Mouse (Mus musculus) spleen, adult 12 weeks (tissue): ENCODE results near the gene Samm50.
"Not testable (repeated sequence)": the region's sequence is repeated elsewhere in the genome, so short reads cannot be mapped to it uniquely, and the experiment has no call there.

Source experiments
- DNase-seq: peaks from one replicate; pipeline ENCODE4 v3.0.0; 2022; ENCODE audit warnings: low spot score

Gene Samm50

DNA sequence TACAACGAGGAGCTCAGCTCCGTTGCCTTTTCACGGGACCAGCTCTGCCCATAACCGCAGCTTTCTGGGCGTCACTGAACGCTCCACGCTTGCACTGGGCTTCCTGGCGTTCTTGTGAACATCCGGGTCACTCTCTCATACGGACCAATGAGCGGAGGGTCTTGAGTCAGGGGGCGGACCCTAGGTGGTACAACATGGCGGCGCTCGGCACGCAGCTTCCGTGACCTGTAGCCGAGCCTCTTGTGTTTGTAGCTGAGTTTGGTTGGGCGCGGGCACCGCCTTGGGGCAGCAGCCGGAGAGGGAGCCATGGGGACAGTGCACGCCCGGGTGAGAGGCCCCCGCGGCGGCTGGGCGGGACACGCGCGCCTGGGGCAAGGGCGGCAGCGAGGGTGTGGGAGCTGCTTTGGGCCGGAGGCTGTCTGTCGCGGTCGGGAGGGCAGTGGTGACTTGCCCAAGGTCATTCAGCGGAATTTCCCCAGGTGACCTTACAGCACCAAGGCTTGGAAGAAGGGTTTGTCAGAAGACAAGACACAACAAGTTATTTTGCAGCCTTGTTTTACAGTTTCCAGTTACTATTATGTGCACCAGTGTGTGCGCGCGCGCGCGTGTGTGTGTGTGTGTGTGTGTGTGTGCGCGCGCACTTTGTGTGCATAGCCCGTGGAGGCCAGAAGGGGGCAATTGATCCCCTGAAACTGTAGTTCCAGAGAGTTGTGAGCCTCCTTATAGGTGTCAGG lies at the start of gene Samm50:
Gene Samm50 (plus strand): TSS at position 184 of the 734 bp plus-strand sequence.
- peak; percentile 86 for DNase-seq

DNA sequence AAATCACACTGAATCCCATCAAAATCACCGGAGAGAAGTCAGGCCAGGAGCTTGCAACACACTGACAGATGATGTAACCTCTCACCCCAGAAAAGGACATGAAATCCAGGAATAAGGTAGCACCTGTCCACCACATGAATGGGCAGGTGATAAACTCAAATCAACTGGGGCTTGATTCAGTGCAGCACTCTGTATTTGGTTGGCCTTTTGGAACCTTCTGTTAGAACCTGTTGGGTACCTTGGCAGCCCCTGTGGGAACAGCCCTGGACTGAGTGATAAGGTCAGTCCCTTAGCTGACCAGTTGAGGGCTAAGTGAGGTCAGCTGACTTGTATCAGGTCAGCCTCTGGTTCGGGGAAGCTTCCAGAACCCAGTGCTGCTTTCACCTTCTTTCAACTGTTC lies 35.9 kb upstream of the Samm50 start:
- DNase-seq = no peak

DNA sequence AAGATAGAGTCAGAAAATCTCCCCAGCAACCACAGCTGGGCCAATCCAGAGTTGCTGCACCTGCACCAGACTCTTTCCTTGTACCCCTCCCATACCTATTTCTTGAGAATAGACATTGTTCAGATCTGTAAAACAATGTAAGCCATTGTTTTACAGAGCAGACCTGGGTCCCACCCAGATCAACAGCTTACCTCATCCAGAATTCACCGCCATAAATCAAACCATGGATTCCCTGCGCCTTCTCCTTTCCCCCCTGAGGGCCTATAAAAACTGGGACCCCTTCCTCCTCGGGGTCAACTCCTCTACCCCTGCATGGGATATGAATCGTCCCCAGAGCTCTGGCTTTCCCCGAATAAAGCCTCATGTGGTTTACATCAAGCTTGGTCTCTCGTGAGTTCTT lies 34.5 kb upstream of the Samm50 start:
- DNase-seq = not testable (repeated sequence)

DNA sequence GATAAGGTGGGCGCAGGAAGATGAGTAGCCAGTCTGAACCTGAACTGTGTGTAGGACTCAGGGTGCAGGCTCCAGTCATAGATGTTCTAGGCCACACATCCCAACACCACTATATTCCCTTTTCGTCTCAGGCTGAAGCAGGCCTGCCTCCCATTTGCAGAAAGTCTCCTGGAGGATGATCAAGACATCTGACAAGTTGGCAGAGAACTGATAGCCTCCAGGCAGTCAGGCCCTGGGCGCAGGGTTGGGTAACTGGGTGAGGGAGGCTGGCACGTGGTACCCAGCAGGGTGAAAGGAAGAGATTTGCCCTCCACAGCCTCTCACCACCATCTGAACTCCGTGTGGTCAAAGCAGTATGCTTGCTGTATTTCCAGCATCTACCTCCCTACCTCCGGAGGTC lies 30.2 kb upstream of the Samm50 start:
- no peak for DNase-seq

DNA sequence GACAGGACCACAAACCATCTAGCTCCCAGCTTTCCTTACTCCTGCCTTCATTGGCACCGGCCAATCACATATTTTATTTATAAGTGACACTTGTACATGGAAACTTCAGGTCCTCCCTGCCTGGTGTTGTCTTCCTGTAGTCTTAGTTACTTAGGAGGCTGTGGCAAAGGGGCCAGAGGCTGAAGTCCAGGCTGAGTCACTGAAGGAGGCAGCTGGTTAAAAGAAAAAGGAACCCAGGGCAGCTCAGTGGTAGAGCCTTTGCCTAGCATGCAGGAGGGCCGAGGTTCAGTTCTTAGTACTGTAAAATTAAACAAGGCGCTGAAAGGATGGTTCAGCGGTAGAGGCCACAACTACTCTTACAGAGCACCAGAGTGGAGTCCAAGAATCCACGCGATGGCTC lies 25.2 kb upstream of the Samm50 start:
- DNase-seq = no peak

DNA sequence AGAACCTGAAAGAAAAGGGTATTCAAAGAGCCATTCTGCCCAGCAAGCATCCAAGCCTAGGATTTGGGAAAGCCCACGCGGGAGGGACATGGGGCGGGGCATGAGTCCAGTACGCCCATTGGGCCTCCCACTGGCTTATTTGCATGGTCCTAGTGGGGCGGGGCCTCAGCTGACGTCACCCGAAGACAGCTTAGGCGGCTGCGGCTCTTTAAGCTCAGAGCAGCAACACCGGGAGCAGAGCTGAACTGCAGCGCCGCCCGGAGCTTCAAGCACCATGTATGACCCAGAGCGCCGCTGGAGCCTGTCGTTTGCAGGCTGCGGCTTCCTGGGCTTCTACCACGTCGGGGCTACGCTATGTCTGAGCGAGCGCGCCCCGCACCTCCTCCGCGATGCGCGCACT lies 24.4 kb upstream of the Samm50 start, which contains the start of gene Pnpla3:
Gene Pnpla3 (plus strand): TSS at position 238 of the 400 bp plus-strand sequence.
- DNase-seq = peak; percentile 26

DNA sequence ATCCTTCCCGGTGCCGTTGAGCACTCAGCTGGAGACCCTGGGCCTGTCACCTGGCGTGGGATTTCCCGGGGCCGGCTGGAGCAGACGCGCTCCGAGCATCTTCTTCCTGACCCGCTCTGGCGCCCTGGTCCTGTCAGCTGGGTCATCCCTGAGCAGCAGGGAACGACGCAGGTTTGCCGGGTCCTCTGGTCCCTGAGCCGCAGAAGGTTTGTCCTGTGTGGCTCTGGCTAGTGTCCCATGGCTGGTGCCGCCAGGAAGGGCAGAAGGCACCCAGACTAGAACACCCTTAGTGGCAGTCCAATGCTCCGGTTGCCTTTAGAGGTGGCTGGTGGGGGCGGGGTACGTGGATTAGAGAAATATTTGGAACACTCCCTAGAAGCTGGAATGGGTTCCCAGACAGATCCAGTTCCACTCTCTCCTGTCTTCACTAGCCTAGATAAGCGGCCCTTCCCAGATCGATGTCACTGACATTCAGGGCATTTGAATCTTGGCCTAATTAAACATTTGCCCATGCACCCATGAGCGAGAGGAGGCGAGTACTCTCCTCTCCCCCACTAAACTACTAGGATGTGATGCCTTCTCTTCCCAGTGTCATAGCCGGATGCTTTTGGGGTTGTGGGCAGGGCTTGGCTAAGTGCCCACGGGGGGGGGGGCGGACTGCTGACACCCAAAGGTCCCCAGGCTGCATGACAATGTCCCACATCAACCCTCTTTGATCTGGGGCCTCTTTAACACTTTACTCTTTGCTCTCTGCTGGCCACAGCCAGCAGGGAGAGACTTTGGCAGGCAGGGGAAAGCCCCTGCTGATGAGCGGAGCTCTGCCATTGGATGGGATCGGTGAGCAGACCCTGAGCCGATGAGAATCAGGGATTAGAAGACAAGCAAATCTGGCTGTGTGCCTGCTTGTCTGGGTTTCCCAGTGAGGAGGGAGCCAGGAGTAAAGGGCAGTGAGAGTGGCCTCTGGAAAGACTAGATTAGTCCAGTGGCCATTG lies 23.6 kb upstream of the Samm50 start:
- DNase-seq = no peak

DNA sequence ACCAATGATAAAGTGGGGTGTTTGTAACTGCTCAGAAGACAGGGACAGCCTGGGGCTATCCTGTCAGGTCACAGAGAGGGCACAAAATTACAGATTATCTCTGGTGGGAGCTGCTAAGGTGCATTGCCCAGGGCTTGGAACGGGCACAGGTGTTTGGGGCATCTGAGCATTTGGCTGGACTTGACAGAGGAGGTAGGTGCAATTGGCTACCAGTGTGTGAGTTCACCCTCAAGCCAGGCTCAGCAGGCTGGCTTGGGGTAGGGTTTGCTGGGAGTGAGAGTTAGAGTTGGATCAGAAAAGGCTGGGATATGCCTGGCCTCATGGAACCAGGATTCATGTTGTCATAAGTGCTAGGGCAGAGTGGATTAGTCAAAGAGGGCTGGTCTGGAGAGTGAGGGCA lies 22.5 kb upstream of the Samm50 start:
- DNase-seq = no peak

DNA sequence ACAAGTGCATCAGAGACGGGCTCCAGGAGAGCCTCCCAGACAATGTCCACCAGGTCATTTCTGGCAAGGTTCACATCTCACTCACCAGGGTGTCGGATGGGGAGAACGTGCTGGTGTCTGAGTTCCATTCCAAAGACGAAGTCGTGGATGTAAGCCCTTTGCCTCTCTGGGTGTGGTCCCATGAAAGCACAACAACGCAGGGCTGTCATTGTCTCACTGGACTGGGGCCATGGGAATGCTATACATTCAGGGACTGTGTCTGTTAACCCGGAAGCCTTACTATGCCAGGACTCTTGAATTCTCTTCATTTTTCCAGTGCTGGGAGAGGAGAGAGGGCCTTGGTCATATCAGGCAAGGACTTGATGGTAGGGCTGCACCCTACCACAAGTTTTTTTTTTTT lies 20.9 kb upstream of the Samm50 start:
- no peak for DNase-seq

DNA sequence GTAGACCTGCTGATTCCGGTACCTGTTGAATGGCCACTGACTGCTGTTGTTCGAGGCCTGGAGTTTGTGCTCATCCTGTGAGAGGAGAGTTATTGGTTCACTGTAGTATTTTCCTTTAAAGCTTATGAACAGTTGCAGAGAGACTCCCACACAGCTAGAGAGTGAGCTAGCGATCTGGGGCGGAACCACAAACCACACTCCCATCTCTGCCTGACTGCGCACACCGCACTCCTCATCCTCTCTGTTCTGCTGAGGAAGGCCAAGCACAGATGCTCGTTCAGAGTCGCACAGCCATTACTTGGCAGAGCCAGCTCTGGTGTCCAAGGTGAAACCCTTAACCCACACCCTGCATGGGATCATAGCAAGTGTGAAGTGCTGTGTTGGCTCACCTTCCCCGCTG lies 13.3 kb upstream of the Samm50 start:
- no peak for DNase-seq

DNA sequence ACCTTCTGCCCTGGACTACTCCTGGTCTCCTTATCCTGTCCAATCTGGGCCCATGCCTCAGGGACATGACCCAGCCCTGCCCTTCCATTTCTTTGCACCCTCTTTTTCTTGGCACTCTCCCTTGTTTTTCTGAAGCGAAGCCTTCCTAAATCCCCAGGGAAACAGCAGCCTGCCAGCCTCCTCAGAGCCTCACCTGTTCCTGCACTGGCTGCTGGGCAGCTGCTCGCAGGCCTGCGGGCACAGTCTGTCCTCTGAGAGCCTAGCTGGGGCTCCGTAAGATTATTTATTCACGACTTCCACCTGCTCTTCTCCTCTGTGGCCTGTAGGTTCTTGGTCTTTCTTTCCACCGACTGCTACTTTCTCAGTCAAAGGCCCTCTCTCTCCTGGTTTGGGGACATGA lies 10.0 kb upstream of the Samm50 start:
- DNase-seq = no peak

DNA sequence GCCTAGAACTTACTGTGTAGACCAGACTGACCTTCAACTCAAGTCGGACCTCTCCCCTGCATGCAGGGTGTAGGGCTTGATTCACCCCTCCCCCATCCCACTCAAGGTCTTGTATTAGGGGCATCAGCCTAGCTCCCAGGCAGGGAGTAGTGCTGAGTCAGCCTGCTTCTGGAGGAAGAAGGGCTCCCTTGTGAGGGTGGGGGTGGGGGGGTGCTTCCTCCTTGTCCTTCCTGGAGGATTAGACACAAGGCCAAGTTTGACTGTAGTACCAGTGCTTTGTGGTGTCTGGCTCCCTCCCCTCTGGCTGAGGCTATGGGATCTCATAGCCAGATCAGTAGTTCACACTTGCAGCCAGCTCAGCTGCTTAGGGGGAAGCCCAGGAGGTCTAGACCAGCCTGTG lies 8.1 kb upstream of the Samm50 start:
- no peak for DNase-seq

DNA sequence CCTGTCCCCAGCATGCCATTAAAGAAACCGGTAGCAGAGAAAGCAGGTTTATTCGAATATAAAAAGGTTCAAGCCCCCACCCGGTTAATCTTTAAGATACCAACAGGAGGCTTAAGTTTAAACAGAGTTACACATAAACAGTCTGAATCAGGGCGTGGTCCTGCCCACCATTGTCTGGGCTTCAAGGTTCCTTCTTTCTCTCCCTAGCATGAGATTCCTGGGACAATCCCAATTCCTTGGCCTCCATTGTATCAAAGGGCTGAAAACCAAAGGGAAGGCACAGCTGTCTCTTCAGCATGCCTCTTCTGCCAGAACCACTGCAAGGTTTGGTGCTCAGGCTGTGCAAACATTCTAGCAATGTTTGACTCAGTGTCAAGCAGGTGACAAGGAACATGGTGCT lies 5.8 kb upstream of the Samm50 start:
- DNase-seq = no peak

DNA sequence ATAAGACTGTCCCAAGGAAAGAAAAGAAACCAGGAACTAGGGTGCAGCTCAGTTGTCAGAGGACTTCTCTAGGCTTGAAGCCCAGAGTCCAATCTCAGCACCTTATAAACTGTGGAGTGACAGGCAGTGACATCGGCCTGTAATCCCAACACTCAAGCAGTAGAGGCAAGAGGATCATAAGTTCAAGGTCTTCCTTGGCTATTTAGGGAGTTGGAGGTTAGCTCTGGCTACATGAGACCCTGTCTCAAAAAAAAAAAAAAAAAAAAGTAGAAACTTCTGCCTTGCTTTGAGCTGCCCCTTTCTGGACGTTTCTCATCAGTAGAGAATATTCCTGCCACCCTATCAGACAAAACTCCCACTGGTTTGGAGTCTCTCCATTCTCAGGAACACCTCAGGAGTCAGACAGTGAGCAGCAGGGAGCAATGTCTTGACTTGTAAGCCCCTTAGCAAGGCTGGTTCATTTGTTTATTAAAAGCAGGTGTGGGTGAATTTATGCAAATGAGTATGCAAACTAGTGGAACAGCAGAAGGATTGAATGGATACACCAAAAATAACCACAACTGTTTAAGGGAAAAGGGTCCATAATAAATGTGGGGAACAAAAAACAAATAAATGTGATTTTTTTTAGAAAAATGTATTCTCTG lies 3.0 kb upstream of the Samm50 start:
- DNase-seq = no peak

DNA sequence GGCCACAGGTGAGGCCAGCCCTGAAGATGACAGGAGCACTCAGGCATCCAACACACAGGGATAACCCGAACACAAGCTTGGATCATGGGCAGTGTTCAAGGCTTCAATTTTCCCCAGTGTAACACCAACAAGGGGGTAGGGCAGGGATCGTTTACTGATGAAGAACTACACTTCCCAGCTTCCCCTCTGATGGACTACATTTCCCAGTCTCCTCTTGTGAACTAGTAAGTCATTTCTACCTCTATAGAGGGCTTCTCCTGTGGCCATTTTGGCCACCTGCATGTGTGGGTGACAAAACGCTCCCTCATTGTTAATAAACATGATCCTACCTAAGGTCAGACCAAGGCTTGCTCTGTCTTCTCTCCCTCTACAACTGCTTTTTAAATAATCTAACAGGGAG lies 2.2 kb upstream of the Samm50 start:
- DNase-seq = no peak

DNA sequence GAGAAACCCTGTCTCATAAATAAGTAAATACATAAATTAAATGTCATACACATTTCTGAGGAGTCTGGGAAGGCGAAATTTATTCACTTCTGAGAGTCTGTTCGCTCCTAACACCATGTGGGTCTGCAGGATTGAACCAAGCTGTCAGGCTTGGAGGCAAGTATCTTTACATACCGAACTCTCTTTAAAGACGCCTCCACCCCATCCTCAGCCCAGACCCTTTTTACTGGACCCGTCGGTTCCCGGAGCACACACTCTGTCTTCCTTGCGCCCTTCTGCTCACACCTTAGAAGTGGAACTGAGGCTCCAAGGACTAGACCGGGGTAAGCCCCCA lies 350 bp upstream of the Samm50 start:
- no peak for DNase-seq

DNA sequence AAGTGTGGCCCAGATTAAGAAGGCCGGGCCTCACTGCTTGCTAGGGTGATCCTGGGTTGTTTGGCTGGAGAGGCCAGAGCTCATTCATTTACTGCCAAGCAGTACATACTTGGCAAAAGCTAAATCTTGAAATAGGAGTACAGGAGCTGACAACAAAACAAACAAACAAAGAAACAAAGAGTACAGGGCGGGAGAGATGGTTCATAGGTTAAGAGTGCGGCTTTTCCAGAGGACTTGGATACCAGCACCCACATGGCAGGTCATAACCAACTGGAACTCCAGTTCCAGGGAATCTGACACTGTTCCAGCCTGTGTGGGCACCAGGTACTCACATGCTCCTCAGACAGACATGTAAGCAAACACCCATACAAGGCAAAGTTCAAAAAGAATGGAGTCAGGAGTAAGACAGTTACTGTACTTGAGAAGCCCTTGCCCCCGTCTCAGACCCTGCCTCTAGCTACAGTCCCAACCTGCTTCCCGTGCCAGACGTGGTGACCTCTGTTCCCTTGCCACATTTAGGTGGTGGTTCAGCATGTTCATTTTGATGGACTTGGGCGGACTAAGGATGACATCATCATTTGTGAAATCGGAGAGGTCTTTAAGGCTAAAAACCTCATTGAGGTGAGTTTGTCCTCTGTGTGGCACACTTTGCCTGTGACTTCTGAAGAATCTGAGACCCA lies 4.6 kb downstream of the Samm50 start:
- no peak for DNase-seq

DNA sequence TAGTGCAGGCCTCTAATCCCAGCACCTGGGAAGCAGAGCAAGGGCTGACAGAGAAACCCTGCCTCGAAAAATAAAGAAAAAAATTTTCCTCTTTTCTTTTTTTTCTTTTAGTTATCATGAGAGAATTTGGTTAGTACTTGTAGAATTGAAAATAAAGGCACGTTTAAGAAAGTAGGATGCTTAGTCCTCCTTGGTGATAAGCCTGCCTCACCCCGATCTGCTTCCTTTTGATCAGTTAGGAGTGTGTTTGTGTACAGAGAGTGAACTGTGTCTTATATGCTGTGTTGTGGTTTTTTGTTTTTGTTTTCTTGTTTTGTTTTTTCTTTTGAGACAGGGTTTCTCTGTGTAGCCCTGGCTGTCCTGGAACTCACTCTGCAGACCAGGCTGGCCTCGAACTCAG lies 15.3 kb downstream of the Samm50 start:
- DNase-seq = no peak

DNA sequence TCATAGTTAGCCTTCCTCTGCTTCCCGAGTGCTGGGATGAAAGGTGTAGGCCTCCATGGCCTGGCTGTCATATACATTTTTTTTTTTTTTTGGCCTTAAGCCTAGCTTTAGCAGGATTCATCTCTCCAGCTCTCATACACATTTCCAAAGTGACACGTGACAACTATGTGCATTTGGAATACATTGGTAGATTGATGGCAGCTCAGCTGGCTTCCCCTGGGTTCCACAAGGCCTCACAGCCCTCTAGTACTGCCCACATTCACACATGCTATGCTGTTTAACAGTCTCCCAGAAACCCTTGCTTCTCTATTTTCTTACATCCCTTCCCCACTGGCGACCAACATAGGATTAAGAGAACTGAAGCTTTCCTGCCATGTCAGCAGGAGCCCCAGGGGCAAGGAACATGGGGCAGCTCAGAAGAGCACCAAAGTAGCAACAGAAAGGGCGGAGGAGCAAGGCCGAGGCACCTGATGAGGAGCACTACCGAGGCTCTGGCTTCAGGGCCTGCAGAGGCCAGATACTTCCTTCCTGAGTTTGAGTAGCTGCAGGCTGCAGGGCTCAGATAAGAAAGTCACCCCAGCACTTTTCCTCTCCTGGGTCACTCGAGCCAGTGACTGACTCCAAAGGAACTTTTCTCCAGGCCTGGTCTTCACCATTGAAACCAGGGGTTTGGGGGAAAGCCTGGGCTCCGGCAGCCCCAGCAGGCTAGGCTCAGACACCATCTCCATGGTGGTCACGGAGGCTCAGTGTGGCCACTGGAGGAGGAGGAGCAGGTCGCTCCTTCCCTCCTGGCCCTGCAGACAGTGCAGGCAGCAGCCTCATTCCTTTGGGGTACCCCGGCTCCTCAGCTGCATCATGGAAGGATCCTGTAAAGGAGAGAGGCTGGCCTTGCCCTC lies 17.7 kb downstream of the Samm50 start:
- peak; percentile 62 for DNase-seq

DNA sequence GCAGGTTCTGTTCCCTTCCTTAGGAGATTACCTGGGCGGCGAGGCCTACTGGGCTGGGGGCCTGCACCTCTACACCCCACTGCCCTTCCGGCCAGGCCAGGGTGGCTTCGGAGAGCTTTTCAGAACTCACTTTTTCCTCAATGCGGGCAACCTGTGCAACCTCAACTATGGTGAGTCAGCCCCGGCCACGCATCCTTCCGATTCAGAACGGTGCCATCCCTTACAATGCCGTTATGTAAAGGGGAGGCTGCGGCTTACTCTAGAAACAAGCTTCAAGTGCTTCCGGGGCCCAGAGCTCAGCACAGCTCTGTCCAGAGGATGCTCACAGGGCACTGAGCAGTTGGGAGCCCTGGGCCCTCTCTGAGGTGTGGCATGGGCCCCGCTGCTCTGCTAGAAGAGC lies 18.4 kb downstream of the Samm50 start:
- DNase-seq = no peak

DNA sequence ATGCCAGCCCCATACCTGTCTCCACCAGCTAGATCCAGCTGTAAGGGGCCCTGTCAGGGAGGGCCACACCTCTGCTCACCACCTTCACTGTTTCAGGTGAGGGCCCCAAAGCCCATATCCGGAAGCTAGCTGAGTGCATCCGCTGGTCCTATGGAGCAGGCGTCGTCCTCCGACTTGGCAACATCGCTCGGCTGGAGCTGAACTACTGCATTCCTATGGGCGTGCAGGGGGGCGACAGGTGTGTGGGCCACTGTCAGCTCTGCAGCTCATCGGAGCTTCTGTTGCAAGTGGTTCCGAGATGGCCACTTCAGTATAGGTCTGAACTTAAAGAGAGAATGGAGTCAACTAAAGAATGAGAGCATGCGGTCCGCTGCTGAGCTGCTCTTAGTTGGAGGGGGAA lies 18.9 kb downstream of the Samm50 start:
- no peak for DNase-seq
